30 mouse cellular contexts compared by ENCODE assay signal in genomic region chr9:27937660-27938059, GRCm38 (mm10).
DNase-seq lines count a peak whose midpoint lies in the region; ATAC-seq and TF ChIP-seq lines count a peak whose summit lies in the region.
"Had no signal": no experiment of that assay in that cellular context is flagged by ENCODE, and none has a peak within 500 bp of the region (broad histone marks: within the 10 kb centered on the region; RNA-seq: fewer than 3 reads in every experiment).

No protein-coding gene starts in this region.

- H3K9me3 ChIP-seq in kidney, postnatal 0 days (replicated peaks; ENCODE audit: low read length): no peaks in the 10 kb centered on the region
- no peaks in the 10 kb centered on the region for H3K9me3 ChIP-seq in limb, embryonic 12.5 days
- H3K9me3 ChIP-seq in neural tube, embryonic 14.5 days (ENCODE audit: control insufficient read depth, low read length): no peaks in the 10 kb centered on the region
- H3K9me3 ChIP-seq: embryonic facial prominence, embryonic 13.5 days; heart, embryonic 10.5 days; heart, embryonic 15.5 days; liver, embryonic 12.5 days had no signal

- no peaks in the 10 kb centered on the region for H3K27me3 ChIP-seq in kidney, postnatal 0 days (ENCODE audit: insufficient read depth, low read length)
- H3K27me3 ChIP-seq in limb, embryonic 12.5 days: peaks cover 13% of the 10 kb centered on the region
- H3K27me3 ChIP-seq in neural tube, embryonic 14.5 days (ENCODE audit: control insufficient read depth, insufficient read depth, low read length): no peaks in the 10 kb centered on the region
- H3K27me3 ChIP-seq: embryonic facial prominence, embryonic 13.5 days; heart, embryonic 15.5 days; liver, embryonic 12.5 days had no signal

- no peak overlapping the region for H3K4me3 ChIP-seq in kidney, postnatal 0 days (replicated peaks; ENCODE audit: low read depth, low read length)
- H3K4me3 ChIP-seq in limb, embryonic 12.5 days (replicated peaks): no peak overlapping the region
- H3K4me3 ChIP-seq in neural tube, embryonic 14.5 days (ENCODE audit: low read depth, low read length): no peak overlapping the region
- H3K4me3 ChIP-seq: embryonic facial prominence, embryonic 13.5 days; erythroblast, embryonic 14.5 days; heart, embryonic 10.5 days; heart, embryonic 15.5 days; layer of hippocampus, adult 2 months; left cerebral cortex, adult 2 months; liver, embryonic 12.5 days; myocyte had no signal

- no peak overlapping the region for H3K4me2 ChIP-seq in kidney, postnatal 0 days (ENCODE audit: low read length)
- no peak overlapping the region for H3K4me2 ChIP-seq in limb, embryonic 12.5 days
- H3K4me2 ChIP-seq in neural tube, embryonic 14.5 days (ENCODE audit: low read depth, low read length): no peak overlapping the region
- H3K4me2 ChIP-seq: embryonic facial prominence, embryonic 13.5 days; heart, embryonic 15.5 days; liver, embryonic 12.5 days had no signal

- no peaks in the 10 kb centered on the region for H3K4me1 ChIP-seq in kidney, postnatal 0 days (replicated peaks; ENCODE audit: insufficient read depth, low read length)
- H3K4me1 ChIP-seq in limb, embryonic 12.5 days (replicated peaks): peaks cover 13% of the 10 kb centered on the region
- H3K4me1 ChIP-seq in neural tube, embryonic 14.5 days (ENCODE audit: control insufficient read depth, insufficient read depth, low read length): peaks cover 3% of the 10 kb centered on the region; the same call in 1 of the 2 replicates
- H3K4me1 ChIP-seq: embryonic facial prominence, embryonic 13.5 days; heart, embryonic 15.5 days; liver, embryonic 12.5 days had no signal

- no peak for ATAC-seq in kidney, postnatal 0 days (replicated peaks; ENCODE audit: low FRiP score, low read depth)
- peak; percentile 63; the same call in 1 of the 2 replicates for ATAC-seq in limb, embryonic 12.5 days (ENCODE audit: insufficient number of reproducible peaks, insufficient read depth, low FRiP score, low TSS enrichment, low read depth)
- ATAC-seq in neural tube, embryonic 14.5 days (ENCODE audit: low read depth): peak; percentile 68
- ATAC-seq: CD4-positive, CD25-positive, alpha-beta regulatory T cell, adult 4 months; forebrain, embryonic 16.5 days; hindbrain, embryonic 16.5 days; liver, embryonic 12.5 days; lung, postnatal 0 days had no signal

- TF ChIP-seq CTCF in kidney, postnatal 0 days (IDR thresholded peaks at IDR 0.05; ENCODE audit: low read depth): no peak

- no peaks in the 10 kb centered on the region for H3K36me3 ChIP-seq in kidney, postnatal 0 days (ENCODE audit: insufficient read depth, low read length)
- H3K36me3 ChIP-seq in limb, embryonic 12.5 days: no peaks in the 10 kb centered on the region
- no peaks in the 10 kb centered on the region for H3K36me3 ChIP-seq in neural tube, embryonic 14.5 days (ENCODE audit: control insufficient read depth, insufficient read depth, low read length)
- H3K36me3 ChIP-seq: embryonic facial prominence, embryonic 13.5 days; heart, embryonic 10.5 days; heart, embryonic 15.5 days; liver, embryonic 12.5 days had no signal

- H3K27ac ChIP-seq in kidney, postnatal 0 days: no peak overlapping the region
- no peak overlapping the region for H3K27ac ChIP-seq in limb, embryonic 12.5 days
- no peak overlapping the region for H3K27ac ChIP-seq in neural tube, embryonic 14.5 days (ENCODE audit: low read depth, low read length)
- H3K27ac ChIP-seq: embryonic facial prominence, embryonic 13.5 days; heart, embryonic 10.5 days; heart, embryonic 15.5 days; layer of hippocampus, adult 2 months; left cerebral cortex, adult 2 months; liver, embryonic 12.5 days; macrophage had no signal

- no peak overlapping the region for H3K9ac ChIP-seq in kidney, postnatal 0 days (ENCODE audit: low read depth, low read length)
- H3K9ac ChIP-seq in limb, embryonic 12.5 days (replicated peaks): no peak overlapping the region
- H3K9ac ChIP-seq in neural tube, embryonic 14.5 days (replicated peaks; ENCODE audit: low read depth, low read length): no peak overlapping the region
- H3K9ac ChIP-seq: embryonic facial prominence, embryonic 13.5 days; heart, embryonic 15.5 days; liver, embryonic 12.5 days had no signal

- 10% methylated on average over 5 of the region's 5 CpGs for WGBS in kidney, postnatal 0 days
- WGBS in limb, embryonic 12.5 days: 7% methylated on average over 5 of the region's 5 CpGs
- WGBS in neural tube, embryonic 14.5 days: 4% methylated on average over 5 of the region's 5 CpGs

- intact Hi-C loops in left cerebral cortex, postnatal 14 days (cut with DNase I): no loop called here

- DNase-seq in kidney, postnatal 0 days (ENCODE audit: low spot score): peak; percentile 31
- no peak for DNase-seq in kidney, postnatal 4 days
- DNase-seq in embryo, embryonic 11.5 days (ENCODE audit: low read depth, low spot score): peak; percentile 45
- DNase-seq in left cerebral cortex, postnatal 14 days (ENCODE audit: low spot score in 2 of 2): no peak
- no peak for DNase-seq in spleen, adult 18-20 months
- DNase-seq in cerebellum, adult 8-10 months: no peak
- DNase-seq: adrenal gland, postnatal 14 days; cerebellum, adult 11 months; cerebellum, adult 9-11 months; gastrocnemius, postnatal 14 days; heart, adult 11 months; kidney, adult 18-20 months; kidney, postnatal 14 days; lung, adult 18-20 months; right cerebral cortex, postnatal 4 days had no signal

Comparison
In these comparisons a context has a peak if more than half of its experiments do, and no peak if none do; other contexts are left out.
1. DNase-seq: peak in kidney, postnatal 0 days (single experiment) and embryo, embryonic 11.5 days (single experiment); none in kidney, postnatal 4 days (0 of 2), left cerebral cortex, postnatal 14 days (0 of 2), spleen, adult 18-20 months (0 of 2) and cerebellum, adult 8-10 months (single experiment).